Mouse (Mus musculus) hindbrain, embryonic 14.5 days (tissue): ENCODE results near the gene Hmgcr. TPM values are rescaled to one million over a fixed set of nuclear protein-coding genes. Genes with fewer than 3 reads are reported as not detected.

Experiments
- ATAC-seq: fragments of 200-750 bp; cut with Nextera tagmentation; 2 replicates; pipeline ENCODE4 v1.8.0; 2017; ENCODE audit warnings: moderate number of reproducible peaks, mild to moderate bottlenecking, moderate TSS enrichment, moderate library complexity; ENCODE audit not compliant: low FRiP score
- DNase-seq: peaks from one replicate; pipeline ENCODE4 v3.0.0-alpha.2; 2015; ENCODE audit warnings: low spot score
- H3K27ac ChIP-seq: fragments of 300-500 bp; sonication (generic); 2 replicates; pipeline ENCODE4 v1.5.1; 2014; ENCODE audit warnings: mild to moderate bottlenecking, moderate library complexity
- H3K27me3 ChIP-seq: fragments of 300-500 bp; sonication (generic); 2 replicates; pipeline ENCODE4 v1.6.1; 2014; ENCODE audit warnings: mild to moderate bottlenecking, low read length, mixed read lengths; ENCODE audit not compliant: control insufficient read depth, insufficient read depth
- H3K36me3 ChIP-seq: fragments of 300-500 bp; sonication (generic); replicated peaks from 2 replicates; pipeline ENCODE4 v1.6.1; 2014; ENCODE audit not compliant: control insufficient read depth, insufficient read depth
- H3K4me1 ChIP-seq: fragments of 300-500 bp; sonication (generic); replicated peaks from 2 replicates; pipeline ENCODE4 v1.6.1; 2014; ENCODE audit warnings: antibody characterized with exemption, low read length, mixed read lengths; ENCODE audit not compliant: control insufficient read depth, insufficient read depth
- H3K4me2 ChIP-seq: fragments of 300-500 bp; sonication (generic); replicated peaks from 2 replicates; pipeline ENCODE4 v1.6.1; 2014; ENCODE audit warnings: mild to moderate bottlenecking, moderate library complexity
- H3K4me3 ChIP-seq: fragments of 300-500 bp; sonication (generic); replicated peaks from 2 replicates; pipeline ENCODE4 v1.5.1; 2014; ENCODE audit warnings: mild to moderate bottlenecking, low read length
- H3K9ac ChIP-seq: fragments of 300-500 bp; sonication (generic); 2 replicates; pipeline ENCODE4 v1.6.1; 2014
- H3K9me3 ChIP-seq: fragments of 300-500 bp; sonication (generic); 2 replicates; pipeline ENCODE4 v1.6.1; 2016; ENCODE audit warnings: low read length; ENCODE audit not compliant: control insufficient read depth
- WGBS: fragments of 180-500 bp; shearing (Covaris S2); extraction: QIAGEN DNeasy Blood & Tissue Kit; methylation state at CpG from one replicate; pipeline ENCODE4 v1.1.7; 2014; 5-methylcytosine and 5-hydroxymethylcytosine counted together
- polyA plus RNA-seq: library from polyadenylated mRNA; unstranded; fragments of >200 nt; fragmentation: Nextera tagmentation; extraction: Ambion mirVana; gene quantifications from 2 replicates; pipeline ENCODE4 v1.2.1, GENCODE M21; 2014

Hmgcr gene
- polyA plus RNA-seq, 1 experiment from 2014 or later, result 198 TPM

GRCm38 (mm10) chr13:96689901-96690300 lies 19.2 kb upstream of the Hmgcr start:
- Histone ChIP-seq H3K27ac (no peak overlapping the region), H3K36me3 (no peaks in the 10 kb centered on the region), H3K4me3 (no peak overlapping the region), H3K27me3 (no peaks in the 10 kb centered on the region), H3K9ac (no peak overlapping the region), H3K9me3 (0 out of 2 replicates have a peak, but pooled peaks cover 2% of the 10 kb centered on the region), H3K4me1 (no peaks in the 10 kb centered on the region), H3K4me2 (no peak overlapping the region)
- DNase-seq (no peak), ATAC-seq (no peak)
- 95% methylated on average over 5 of the region's 5 CpGs for WGBS

DNA sequence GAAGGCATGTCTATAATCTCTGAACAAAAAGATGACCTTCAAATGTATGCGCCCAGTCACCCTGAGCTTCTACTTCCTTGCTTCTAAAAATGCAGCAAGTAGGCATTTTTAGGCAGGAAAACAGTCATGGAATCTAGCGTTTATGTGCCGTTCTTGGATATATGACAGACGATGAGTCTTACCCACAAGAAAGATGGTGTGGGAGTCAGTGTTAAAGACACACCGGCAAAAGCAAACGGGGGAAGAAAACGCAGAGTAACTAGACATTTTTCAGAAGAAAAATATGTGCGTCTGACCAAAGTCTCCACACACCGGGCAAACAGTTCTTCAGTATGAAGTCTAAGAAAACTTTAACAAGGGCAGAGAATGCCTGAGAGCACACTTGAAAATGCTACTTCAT lies 16.5 kb upstream of the Hmgcr start:
- DNase-seq (no peak), ATAC-seq (no peak)

GRCm38 (mm10) chr13:96684779-96685178 lies 14.0 kb upstream of the Hmgcr start:
- ATAC-seq (no peak), DNase-seq (no peak)
- no peaks in the 10 kb centered on the region for H3K36me3 ChIP-seq
- no peak overlapping the region for H3K4me3 ChIP-seq
- no peak overlapping the region for H3K4me2 ChIP-seq
- H3K9me3 ChIP-seq, result no peaks in the 10 kb centered on the region
- H3K9ac ChIP-seq, result no peak overlapping the region
- H3K4me1 ChIP-seq, result no peaks in the 10 kb centered on the region
- no peaks in the 10 kb centered on the region for H3K27me3 ChIP-seq
- H3K27ac ChIP-seq, result no peak overlapping the region
- 90% methylated on average over 5 of the region's 5 CpGs for WGBS

More for the DNA sequence above, 16.5 kb upstream of the Hmgcr start:
- Histone ChIP-seq H3K9me3 (0 out of 2 replicates have a peak, but pooled peaks cover 1% of the 10 kb centered on the region), H3K4me3 (no peak overlapping the region), H3K4me2 (no peak overlapping the region), H3K27me3 (no peaks in the 10 kb centered on the region), H3K4me1 (no peaks in the 10 kb centered on the region), H3K27ac (no peak overlapping the region), H3K36me3 (no peaks in the 10 kb centered on the region), H3K9ac (no peak overlapping the region)
- WGBS, result 93% methylated on average over 9 of the region's 9 CpGs

DNA sequence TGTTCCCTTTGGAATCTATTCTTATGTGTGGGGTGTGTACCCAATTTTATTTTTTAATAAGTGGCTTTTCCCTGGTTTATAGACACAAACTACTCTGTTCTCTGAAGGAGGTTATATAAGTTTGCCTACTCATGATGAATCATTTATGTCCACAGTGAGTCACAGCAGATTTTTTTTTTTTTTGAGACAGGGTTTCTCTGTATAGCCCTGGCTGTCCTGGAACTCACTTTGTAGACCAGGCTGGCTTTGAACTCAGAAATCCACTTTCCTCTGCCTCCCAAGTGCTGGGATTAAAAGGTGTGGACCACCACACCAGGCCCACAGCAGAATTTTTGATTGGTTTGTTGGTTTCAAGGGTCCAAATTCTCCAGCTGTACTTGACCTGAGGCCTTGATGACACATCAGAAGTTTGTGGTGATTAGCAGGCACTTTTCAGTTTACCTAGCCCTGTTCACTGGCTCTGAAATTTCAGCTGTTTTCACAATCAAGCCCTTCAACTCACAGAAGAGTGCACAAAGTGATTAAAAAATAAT lies 10.4 kb upstream of the Hmgcr start:
- Histone ChIP-seq H3K4me1 (no peaks in the 10 kb centered on the region), H3K36me3 (no peaks in the 10 kb centered on the region), H3K9me3 (no peaks in the 10 kb centered on the region), H3K9ac (no peak overlapping the region), H3K4me3 (no peak overlapping the region), H3K27me3 (no peaks in the 10 kb centered on the region), H3K27ac (no peak overlapping the region), H3K4me2 (no peak overlapping the region)
- ATAC-seq, result no peak
- DNase-seq, result no peak

DNA sequence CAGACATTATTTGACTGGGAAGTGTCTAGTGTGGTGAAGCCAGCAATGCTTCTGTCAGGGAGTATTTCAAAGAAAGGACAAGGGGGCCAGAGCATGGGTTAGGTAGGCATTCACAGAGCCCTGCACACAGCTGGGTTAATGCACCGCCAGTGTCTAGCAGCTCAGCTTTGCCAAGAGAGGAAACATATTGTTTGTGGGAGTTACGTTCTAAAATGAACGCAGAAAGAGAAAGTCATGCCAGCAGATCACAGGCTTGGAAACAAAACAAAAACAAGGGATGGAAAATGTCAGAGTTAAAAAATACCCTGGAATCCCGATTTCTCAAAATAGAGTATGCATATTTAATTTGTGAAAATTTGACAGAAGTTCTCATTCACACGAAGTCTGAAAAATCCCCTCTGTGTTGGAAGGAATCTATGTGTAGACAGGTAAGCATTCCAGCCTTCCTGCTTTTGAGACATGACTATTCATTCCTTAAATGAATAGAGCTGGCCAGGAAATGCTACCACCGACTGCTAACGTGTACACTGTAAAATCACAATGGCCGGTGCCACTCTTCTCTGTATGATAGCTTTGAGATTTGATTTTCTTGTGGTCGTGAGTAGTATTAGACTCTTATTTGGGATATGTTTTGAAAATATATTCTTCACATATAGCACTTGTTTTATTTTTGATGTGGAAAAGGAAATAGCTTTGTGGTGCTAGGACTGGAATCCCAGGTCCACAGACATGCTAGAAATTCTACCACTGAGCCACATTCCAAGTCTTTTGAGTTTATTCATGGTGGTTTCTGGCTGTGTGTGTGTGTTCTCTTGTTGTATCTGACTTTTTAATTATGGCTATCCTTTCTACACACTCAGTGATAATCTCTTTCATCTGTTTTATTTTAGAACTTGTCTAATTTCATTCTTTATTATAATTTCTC lies 9.7 kb upstream of the Hmgcr start:
- Histone ChIP-seq H3K9me3 (no peaks in the 10 kb centered on the region), H3K4me2 (no peak overlapping the region), H3K9ac (no peak overlapping the region), H3K4me1 (no peaks in the 10 kb centered on the region), H3K27me3 (no peaks in the 10 kb centered on the region), H3K4me3 (no peak overlapping the region), H3K27ac (no peak overlapping the region), H3K36me3 (no peaks in the 10 kb centered on the region)
- 82% methylated on average over 9 of the region's 9 CpGs for WGBS
- ATAC-seq, result no peak
- DNase-seq, result no peak

- Histone ChIP-seq H3K27me3 (no peaks in the 10 kb centered on the region), H3K36me3 (no peaks in the 10 kb centered on the region), H3K4me3 (no peak overlapping the region), H3K9ac (no peak overlapping the region), H3K9me3 (no peaks in the 10 kb centered on the region), H3K27ac (no peak overlapping the region), H3K4me2 (no peak overlapping the region), H3K4me1 (no peaks in the 10 kb centered on the region)
- ATAC-seq, result no peak
- WGBS, result 80% methylated on average over 6 of the region's 6 CpGs
- DNase-seq, result no peak
Observed at GRCm38 (mm10) chr13:96678616-96679015, 7.9 kb upstream of the Hmgcr start.

DNA sequence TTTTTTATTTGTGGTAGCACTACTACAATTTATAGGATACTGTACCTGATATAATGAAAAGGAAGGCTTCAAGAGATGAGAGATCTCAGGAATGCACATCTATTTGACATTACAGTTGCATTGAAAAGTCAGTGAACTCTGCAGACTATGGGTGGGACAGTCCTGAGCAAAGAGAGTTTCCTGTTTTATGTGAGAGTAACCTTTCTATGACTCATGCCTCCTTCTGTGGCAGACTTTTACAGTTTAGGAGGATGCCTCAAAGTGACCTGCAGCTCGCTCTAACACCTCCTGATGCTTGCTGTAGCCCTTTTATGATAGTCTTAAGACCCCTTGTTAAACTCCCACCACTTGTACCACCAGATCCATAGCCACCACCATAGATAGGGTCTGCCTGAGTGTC lies 6.3 kb upstream of the Hmgcr start:
- Histone ChIP-seq H3K4me3 (no peak overlapping the region), H3K4me2 (no peak overlapping the region), H3K27ac (no peak overlapping the region), H3K27me3 (no peaks in the 10 kb centered on the region), H3K4me1 (no peaks in the 10 kb centered on the region), H3K9me3 (no peaks in the 10 kb centered on the region), H3K9ac (no peak overlapping the region), H3K36me3 (no peaks in the 10 kb centered on the region)
- WGBS, result 74% methylated on average over 1 of the region's 1 CpGs
- no peak for DNase-seq
- no peak for ATAC-seq

- ATAC-seq (no peak), DNase-seq (no peak)
- Histone ChIP-seq H3K27ac (no peak overlapping the region), H3K9ac (no peak overlapping the region), H3K9me3 (no peaks in the 10 kb centered on the region), H3K4me2 (no peak overlapping the region), H3K36me3 (no peaks in the 10 kb centered on the region), H3K4me1 (peaks cover 9% of the 10 kb centered on the region), H3K27me3 (no peaks in the 10 kb centered on the region), H3K4me3 (no peak overlapping the region)
- WGBS, result 84% methylated on average over 6 of the region's 6 CpGs
Observed at GRCm38 (mm10) chr13:96675756-96676155, 5.0 kb upstream of the Hmgcr start.

DNA sequence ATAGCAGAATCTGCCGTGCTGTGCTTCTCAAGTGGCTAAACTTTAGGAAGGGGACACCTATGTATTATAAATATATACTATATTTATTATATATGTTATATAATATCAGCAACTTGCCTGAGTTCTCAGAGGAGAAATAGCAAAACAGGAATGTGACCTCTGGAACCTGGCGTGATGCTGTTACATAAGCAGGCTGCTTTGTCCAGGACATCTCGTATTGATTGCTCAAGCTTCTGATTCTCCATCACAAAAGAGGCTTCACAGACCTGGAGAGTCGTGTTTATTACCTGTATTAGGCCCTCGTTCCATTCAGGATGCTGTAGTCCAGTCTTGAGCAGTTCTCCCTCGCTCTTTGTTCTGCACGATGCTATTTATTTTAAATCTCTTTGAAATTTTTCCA lies 3.1 kb upstream of the Hmgcr start:
- 86% methylated on average over 7 of the region's 7 CpGs for WGBS
- peaks cover 16% of the 10 kb centered on the region for H3K4me1 ChIP-seq
- H3K4me3 ChIP-seq, result no peak overlapping the region
- H3K9ac ChIP-seq, result no peak overlapping the region
- no peak overlapping the region for H3K4me2 ChIP-seq
- H3K9me3 ChIP-seq, result no peaks in the 10 kb centered on the region
- no peak overlapping the region for H3K27ac ChIP-seq
- no peak for ATAC-seq
- DNase-seq, result no peak
- H3K36me3 ChIP-seq, result no peaks in the 10 kb centered on the region
- no peaks in the 10 kb centered on the region for H3K27me3 ChIP-seq
